Mouse (Mus musculus): ENCODE measurements around the gene Slc4a3. TPM values are rescaled to one million over a fixed set of nuclear protein-coding genes. Genes with fewer than 3 reads are reported as not detected.

The Slc4a3 gene
- polyA plus RNA-seq, 1 experiment from 2014 or later: 42.9 TPM

DNA sequence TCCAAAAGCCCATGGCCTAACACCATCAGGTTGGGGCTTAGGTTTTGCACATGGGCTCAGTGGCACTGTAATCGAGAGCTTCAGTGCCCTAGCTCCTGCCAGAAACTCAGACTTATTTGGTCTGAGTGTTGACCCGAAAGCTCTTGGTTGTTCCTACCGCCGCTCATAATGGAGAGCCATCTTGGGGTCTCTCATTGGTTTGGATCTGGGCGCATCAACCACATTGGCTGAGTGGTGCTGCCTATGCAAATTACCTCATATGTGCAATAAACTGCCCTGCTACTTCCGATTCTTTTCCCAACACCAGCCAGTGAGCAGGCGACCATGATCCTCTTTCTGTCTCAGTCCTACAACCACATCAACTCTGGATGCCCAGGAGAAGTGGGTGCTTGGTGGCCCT lies 47.9 kb downstream of the Slc4a3 start:
- H3K27ac ChIP-seq: peak overlapping the region; percentile 59
- no peak for ATAC-seq
- H3K27me3 ChIP-seq: no peaks in the 10 kb centered on the region
- no peak overlapping the region for H3K9ac ChIP-seq (replicated peaks)
- H3K4me2 ChIP-seq (replicated peaks): no peak overlapping the region
- H3K4me3 ChIP-seq (replicated peaks): no peak overlapping the region
- peaks cover 19% of the 10 kb centered on the region for H3K4me1 ChIP-seq (replicated peaks)
- H3K9me3 ChIP-seq: no peaks in the 10 kb centered on the region
- no peaks in the 10 kb centered on the region for H3K36me3 ChIP-seq
- WGBS: 91% methylated on average over 7 of the region's 7 CpGs

GRCm38 (mm10) chr1:75594836-75595235 lies 48.8 kb downstream of the Slc4a3 start:
- H3K4me3 ChIP-seq (replicated peaks): no peak overlapping the region
- H3K9ac ChIP-seq (replicated peaks): 0 out of 2 replicates have a peak overlapping the region, but pooled peaks have one; percentile 2
- H3K36me3 ChIP-seq: no peaks in the 10 kb centered on the region
- H3K4me2 ChIP-seq (replicated peaks): 0 out of 2 replicates have a peak overlapping the region, but pooled peaks have one; percentile 7
- H3K4me1 ChIP-seq (replicated peaks): peaks cover 11% of the 10 kb centered on the region
- peak overlapping the region; percentile 59 for H3K27ac ChIP-seq
- no peaks in the 10 kb centered on the region for H3K9me3 ChIP-seq
- H3K27me3 ChIP-seq: no peaks in the 10 kb centered on the region
- 32% methylated on average over 9 of the region's 9 CpGs for WGBS
- ATAC-seq: peak; percentile 70

DNA sequence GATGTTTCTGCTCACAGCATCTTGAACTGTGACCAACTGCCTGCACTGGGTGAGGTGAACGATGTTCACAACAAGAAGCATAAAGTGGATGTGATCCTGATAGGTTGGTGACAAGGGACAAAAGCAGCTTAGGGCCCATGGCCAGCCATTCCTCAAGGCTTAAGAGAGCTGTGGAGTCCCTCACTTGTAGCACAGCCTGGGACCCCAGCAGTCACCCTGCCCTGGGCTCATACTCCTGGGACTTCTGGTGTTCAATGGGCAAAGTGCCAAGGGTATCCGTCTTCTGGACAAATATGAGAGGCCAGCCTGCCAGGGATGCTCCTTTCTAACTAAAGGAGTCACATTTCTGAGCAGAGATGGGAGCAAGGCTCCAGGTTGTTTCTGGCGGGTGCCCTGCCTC lies 49.9 kb downstream of the Slc4a3 start:
- no peak for ATAC-seq
- WGBS: 75% methylated on average over 3 of the region's 3 CpGs
- H3K27ac ChIP-seq: no peak overlapping the region
- H3K4me2 ChIP-seq (replicated peaks): no peak overlapping the region
- H3K36me3 ChIP-seq: no peaks in the 10 kb centered on the region
- H3K4me3 ChIP-seq (replicated peaks): no peak overlapping the region
- no peaks in the 10 kb centered on the region for H3K9me3 ChIP-seq
- no peak overlapping the region for H3K9ac ChIP-seq (replicated peaks)
- H3K4me1 ChIP-seq (replicated peaks): peaks cover 11% of the 10 kb centered on the region
- peaks cover 4% of the 10 kb centered on the region; the same call in 1 of the 2 replicates for H3K27me3 ChIP-seq

- Histone ChIP-seq H3K27me3 (peaks cover 7% of the 10 kb centered on the region; the same call in 1 of the 2 replicates), H3K4me1 (replicated peaks) (peaks cover 19% of the 10 kb centered on the region), H3K4me2 (replicated peaks) (no peak overlapping the region), H3K27ac (no peak overlapping the region), H3K4me3 (replicated peaks) (no peak overlapping the region), H3K36me3 (no peaks in the 10 kb centered on the region), H3K9me3 (no peaks in the 10 kb centered on the region), H3K9ac (replicated peaks) (no peak overlapping the region)
- WGBS: 92% methylated on average over 2 of the region's 2 CpGs
- ATAC-seq: no peak
Measured at GRCm38 (mm10) chr1:75596906-75597305, 50.8 kb downstream of the Slc4a3 start.

DNA sequence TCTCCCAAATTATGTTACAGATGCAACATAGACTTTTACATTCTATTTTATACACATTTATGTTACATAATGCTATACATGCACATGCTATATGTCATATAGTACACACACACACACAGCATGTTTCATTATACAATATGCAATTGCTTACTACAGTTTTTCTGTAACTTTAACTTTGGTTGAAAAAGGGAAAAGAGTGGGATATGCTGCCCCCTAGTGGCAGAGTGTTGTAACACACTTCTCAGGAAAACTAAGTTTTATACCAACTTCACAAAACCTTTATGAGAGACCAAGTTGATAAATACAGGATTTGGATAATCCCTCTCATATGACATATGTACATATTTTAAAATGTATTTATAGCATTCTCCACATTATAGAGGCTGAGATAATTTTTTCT lies 51.6 kb downstream of the Slc4a3 start:
- Histone ChIP-seq H3K27me3 (peaks cover 7% of the 10 kb centered on the region; the same call in 1 of the 2 replicates), H3K27ac (no peak overlapping the region), H3K9me3 (no peaks in the 10 kb centered on the region), H3K9ac (replicated peaks) (no peak overlapping the region), H3K4me1 (replicated peaks) (peaks cover 24% of the 10 kb centered on the region), H3K4me2 (replicated peaks) (no peak overlapping the region), H3K4me3 (replicated peaks) (no peak overlapping the region), H3K36me3 (no peaks in the 10 kb centered on the region)
- ATAC-seq: no peak

DNA sequence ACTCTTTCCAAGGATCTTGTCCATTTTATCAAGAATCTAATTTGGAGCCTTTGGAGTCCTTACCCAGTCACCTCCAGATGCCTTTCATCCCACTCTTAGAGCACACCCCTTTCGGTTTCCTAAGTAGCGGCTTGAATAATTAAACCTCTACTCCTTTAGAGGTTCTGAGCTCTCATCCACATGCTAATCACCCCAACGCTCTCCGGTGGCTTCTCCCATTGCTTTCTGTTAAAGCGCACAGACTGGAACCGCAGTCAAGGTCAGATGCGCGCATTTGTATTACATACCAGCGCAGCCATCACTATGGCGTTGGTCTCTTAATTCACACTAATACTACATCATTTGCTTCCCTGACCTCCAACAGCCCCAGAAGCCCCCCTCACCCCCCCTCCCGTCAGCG lies 55.7 kb downstream of the Slc4a3 start:
- Histone ChIP-seq H3K9me3 (no peaks in the 10 kb centered on the region), H3K9ac (replicated peaks) (no peak overlapping the region), H3K27me3 (peaks cover 9% of the 10 kb centered on the region; the same call in 1 of the 2 replicates), H3K36me3 (no peaks in the 10 kb centered on the region), H3K4me1 (replicated peaks) (peaks cover 16% of the 10 kb centered on the region), H3K27ac (no peak overlapping the region), H3K4me2 (replicated peaks) (0 out of 2 replicates have a peak overlapping the region, but pooled peaks have one; percentile 6), H3K4me3 (replicated peaks) (no peak overlapping the region)
- 3% methylated on average over 12 of the region's 12 CpGs for WGBS
- ATAC-seq: no peak; the same call in 1 of the 2 replicates

DNA sequence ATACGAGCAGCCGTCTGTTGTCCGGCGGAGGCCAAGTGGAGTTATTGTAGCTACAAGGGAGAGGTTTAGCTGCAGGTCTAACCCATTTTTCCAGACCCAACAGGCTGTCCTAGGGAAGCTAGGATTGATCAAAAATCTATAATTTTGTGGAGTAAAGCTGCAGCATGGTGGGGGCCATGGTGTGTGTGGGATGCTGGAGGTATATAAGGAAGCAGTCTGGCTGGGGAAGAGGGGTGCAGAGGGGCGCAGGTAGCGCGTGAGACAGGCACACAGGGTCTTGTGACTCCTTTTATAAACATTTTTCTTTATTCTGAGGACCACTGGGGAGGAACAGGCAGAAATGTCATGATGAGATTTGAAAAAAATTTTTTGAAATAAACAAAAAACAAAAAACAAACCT lies 57.5 kb downstream of the Slc4a3 start:
- peak; percentile 55 for ATAC-seq
- H3K9me3 ChIP-seq: no peaks in the 10 kb centered on the region
- no peaks in the 10 kb centered on the region for H3K36me3 ChIP-seq
- H3K9ac ChIP-seq (replicated peaks): no peak overlapping the region
- no peak overlapping the region for H3K4me2 ChIP-seq (replicated peaks)
- WGBS: 86% methylated on average over 7 of the region's 7 CpGs
- peaks cover 9% of the 10 kb centered on the region; the same call in 1 of the 2 replicates for H3K27me3 ChIP-seq
- no peak overlapping the region for H3K4me3 ChIP-seq (replicated peaks)
- no peak overlapping the region for H3K27ac ChIP-seq
- peaks cover 17% of the 10 kb centered on the region for H3K4me1 ChIP-seq (replicated peaks)

GRCm38 (mm10) chr1:75608225-75608624 lies 62.2 kb downstream of the Slc4a3 start:
- H3K9ac ChIP-seq (replicated peaks): no peak overlapping the region
- 0 out of 2 replicates have a peak, but pooled peaks cover 2% of the 10 kb centered on the region for H3K27me3 ChIP-seq
- H3K9me3 ChIP-seq: no peaks in the 10 kb centered on the region
- H3K4me2 ChIP-seq (replicated peaks): no peak overlapping the region
- WGBS: 91% methylated on average over 7 of the region's 7 CpGs
- H3K4me1 ChIP-seq (replicated peaks): peaks cover 30% of the 10 kb centered on the region
- H3K4me3 ChIP-seq (replicated peaks): no peak overlapping the region
- ATAC-seq: no peak
- H3K27ac ChIP-seq: no peak overlapping the region
- H3K36me3 ChIP-seq: no peaks in the 10 kb centered on the region

GRCm38 (mm10) chr1:75608625-75609263 lies 62.7 kb downstream of the Slc4a3 start:
- Histone ChIP-seq H3K4me3 (replicated peaks) (no peak overlapping the region), H3K27ac (peak overlapping the region; percentile 36; the same call in 1 of the 2 replicates), H3K9me3 (no peaks in the 10 kb centered on the region), H3K4me1 (replicated peaks) (peaks cover 30% of the 10 kb centered on the region), H3K27me3 (no peaks in the 10 kb centered on the region), H3K9ac (replicated peaks) (no peak overlapping the region), H3K36me3 (no peaks in the 10 kb centered on the region), H3K4me2 (replicated peaks) (no peak overlapping the region)
- no peak; the same call in 1 of the 2 replicates for ATAC-seq
- 68% methylated on average over 11 of the region's 11 CpGs for WGBS

DNA sequence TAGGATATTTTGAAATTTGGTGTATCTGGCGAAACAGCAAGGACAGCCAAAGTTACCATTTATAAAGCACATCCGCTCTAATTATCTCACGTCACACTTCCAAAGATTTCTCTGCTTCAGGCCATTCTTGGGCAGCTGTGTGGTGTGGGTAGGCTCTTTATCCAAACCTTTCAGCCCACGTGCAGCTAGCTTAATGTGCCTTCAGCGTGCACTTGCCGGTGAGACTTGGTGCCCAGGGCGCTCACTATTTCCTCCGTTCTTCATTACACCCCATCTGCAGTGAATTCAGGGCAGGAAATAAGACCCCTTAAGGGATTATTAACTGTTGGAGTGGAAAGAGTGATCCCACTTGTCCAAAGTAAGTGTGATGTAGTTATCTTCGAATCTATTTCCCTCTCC lies 63.2 kb downstream of the Slc4a3 start:
- Histone ChIP-seq H3K27me3 (no peaks in the 10 kb centered on the region), H3K4me3 (replicated peaks) (no peak overlapping the region), H3K4me2 (replicated peaks) (no peak overlapping the region), H3K9ac (replicated peaks) (no peak overlapping the region), H3K36me3 (no peaks in the 10 kb centered on the region), H3K4me1 (replicated peaks) (peaks cover 29% of the 10 kb centered on the region), H3K27ac (no peak overlapping the region), H3K9me3 (no peaks in the 10 kb centered on the region)
- 75% methylated on average over 9 of the region's 9 CpGs for WGBS
- ATAC-seq: no peak

- no peak overlapping the region for H3K9ac ChIP-seq (replicated peaks)
- H3K4me1 ChIP-seq (replicated peaks): peaks cover 27% of the 10 kb centered on the region
- no peak overlapping the region for H3K4me3 ChIP-seq (replicated peaks)
- ATAC-seq: no peak
- 0 out of 2 replicates have a peak overlapping the region, but pooled peaks have one; percentile 27 for H3K27ac ChIP-seq
- H3K36me3 ChIP-seq: no peaks in the 10 kb centered on the region
- no peaks in the 10 kb centered on the region for H3K27me3 ChIP-seq
- H3K9me3 ChIP-seq: no peaks in the 10 kb centered on the region
- H3K4me2 ChIP-seq (replicated peaks): no peak overlapping the region
- WGBS: 24% methylated on average over 8 of the region's 8 CpGs
Measured at GRCm38 (mm10) chr1:75610553-75610952, 64.5 kb downstream of the Slc4a3 start.

Measured in midbrain, embryonic 13.5 days (tissue).